Mouse (Mus musculus): ENCODE results near the gene Alkbh7.

DNA sequence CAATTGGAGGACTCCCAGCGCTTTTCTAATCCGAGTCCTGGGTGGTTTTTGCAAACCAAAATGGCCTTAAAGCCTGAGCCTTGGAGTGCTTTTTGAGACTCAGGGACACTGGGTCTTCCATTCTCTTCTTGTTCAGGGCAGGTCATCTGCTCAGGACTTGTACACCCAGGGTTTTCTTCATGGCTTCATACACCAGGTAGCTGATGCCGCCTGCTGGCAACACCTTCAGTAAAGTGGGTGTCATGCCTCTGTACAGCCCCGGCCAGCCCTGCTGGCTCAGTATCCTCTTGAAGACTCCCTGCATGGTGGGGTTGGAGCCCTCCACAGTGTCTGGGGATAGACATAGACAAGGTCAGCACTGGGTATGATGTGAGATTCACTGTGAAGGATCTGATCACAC, 35.7 kb downstream of the Alkbh7 start:
- no peak for TF ChIP-seq KAT2A (IDR thresholded peaks at IDR 0.05; ENCODE audit: insufficient replicate concordance, low read length)
- no peak for TF ChIP-seq USF1 (IDR thresholded peaks at IDR 0.05; ENCODE audit: low read depth, low read length)
- TF ChIP-seq CTCF (conservative IDR thresholded peaks at IDR 0.05 in 1 of 2, IDR thresholded peaks at IDR 0.05 in 1 of 2; ENCODE audit: low read depth in 2 of 2, low read length in 2 of 2), result peak in 1 of 2 experiments; percentile 49; a peak in 2 of 4 replicates
- no peak for TF ChIP-seq GABPA (IDR thresholded peaks at IDR 0.05; ENCODE audit: insufficient replicate concordance, low read depth, low read length)
- no peak for TF ChIP-seq ZNF384 (IDR thresholded peaks at IDR 0.05; ENCODE audit: low read depth, low read length)
- TF ChIP-seq E2F4 (IDR thresholded peaks at IDR 0.05; ENCODE audit: insufficient replicate concordance, low read depth, low read length), result no peak
